In genomic region chr11:106535660-106536252, GRCm38 (mm10) we compare ENCODE assay signal across 12 mouse cellular contexts. TPM values are rescaled to one million over a fixed set of nuclear protein-coding genes. Genes with fewer than 3 reads are reported as not detected.
DNase-seq lines count a peak whose midpoint lies in the region; ATAC-seq and TF ChIP-seq lines count a peak whose summit lies in the region.
"Had no signal": no experiment of that assay in that cellular context is flagged by ENCODE, and none has a peak within 500 bp of the region (broad histone marks: within the 10 kb centered on the region; RNA-seq: fewer than 3 reads in every experiment).

No protein-coding gene starts in this region.

- no peak for TF ChIP-seq POLR2A in small intestine, adult 2 months (IDR thresholded peaks at IDR 0.05; ENCODE audit: low read depth, low read length)

- H3K9ac ChIP-seq in forebrain, embryonic 11.5 days (ENCODE audit: low read length) = peak overlapping the region; percentile 3; the same call in 1 of the 2 replicates
- no peak overlapping the region for H3K9ac ChIP-seq in forebrain, postnatal 0 days
- H3K9ac ChIP-seq in intestine, embryonic 14.5 days (ENCODE audit: low read length) = no peak overlapping the region
- H3K9ac ChIP-seq in intestine, embryonic 16.5 days (ENCODE audit: low read depth, low read length) = no peak overlapping the region
- H3K9ac ChIP-seq: embryonic facial prominence, embryonic 12.5 days; limb, embryonic 13.5 days had no signal

- H3K9me3 ChIP-seq in forebrain, embryonic 11.5 days (ENCODE audit: control insufficient read depth, low read length) = no peaks in the 10 kb centered on the region
- no peaks in the 10 kb centered on the region for H3K9me3 ChIP-seq in forebrain, postnatal 0 days (ENCODE audit: low read length)
- H3K9me3 ChIP-seq in intestine, embryonic 14.5 days (ENCODE audit: control insufficient read depth, low read length) = no peaks in the 10 kb centered on the region
- H3K9me3 ChIP-seq in intestine, embryonic 16.5 days (ENCODE audit: control insufficient read depth, low read length) = no peaks in the 10 kb centered on the region
- H3K9me3 ChIP-seq: embryonic facial prominence, embryonic 12.5 days; limb, embryonic 13.5 days had no signal

- H3K4me1 ChIP-seq in forebrain, embryonic 11.5 days (replicated peaks; ENCODE audit: control insufficient read depth, insufficient read depth, low read length) = 0 out of 2 replicates have a peak, but pooled peaks cover 2% of the 10 kb centered on the region
- no peaks in the 10 kb centered on the region for H3K4me1 ChIP-seq in forebrain, postnatal 0 days (ENCODE audit: insufficient read depth)
- no peaks in the 10 kb centered on the region for H3K4me1 ChIP-seq in intestine, embryonic 14.5 days (replicated peaks; ENCODE audit: control insufficient read depth, insufficient read depth, low read length)
- no peaks in the 10 kb centered on the region for H3K4me1 ChIP-seq in intestine, embryonic 16.5 days (ENCODE audit: control insufficient read depth, insufficient read depth, low read length)
- H3K4me1 ChIP-seq in small intestine, adult 2 months (ENCODE audit: control insufficient read depth, insufficient read depth, insufficient read length, low read length) = no peaks in the 10 kb centered on the region

- no peak overlapping the region for H3K4me2 ChIP-seq in forebrain, embryonic 11.5 days (ENCODE audit: low read depth, low read length, severe bottlenecking)
- H3K4me2 ChIP-seq in forebrain, postnatal 0 days (ENCODE audit: low read depth) = no peak overlapping the region
- no peak overlapping the region for H3K4me2 ChIP-seq in intestine, embryonic 14.5 days (ENCODE audit: low read length)
- no peak overlapping the region for H3K4me2 ChIP-seq in intestine, embryonic 16.5 days (ENCODE audit: low read depth, low read length)
- H3K4me2 ChIP-seq: embryonic facial prominence, embryonic 12.5 days; limb, embryonic 13.5 days had no signal

- H3K27me3 ChIP-seq in forebrain, embryonic 11.5 days (ENCODE audit: control insufficient read depth, insufficient read depth, low read length) = no peaks in the 10 kb centered on the region
- no peaks in the 10 kb centered on the region for H3K27me3 ChIP-seq in forebrain, postnatal 0 days (ENCODE audit: insufficient read depth, low read length)
- H3K27me3 ChIP-seq in intestine, embryonic 14.5 days (replicated peaks; ENCODE audit: control insufficient read depth, insufficient read depth, low read length) = no peaks in the 10 kb centered on the region
- H3K27me3 ChIP-seq in intestine, embryonic 16.5 days (replicated peaks; ENCODE audit: control insufficient read depth, insufficient read depth, low read length) = no peaks in the 10 kb centered on the region
- H3K27me3 ChIP-seq in small intestine, adult 2 months (ENCODE audit: control insufficient read depth, insufficient read depth, low read length) = no peaks in the 10 kb centered on the region
- H3K27me3 ChIP-seq: embryonic facial prominence, embryonic 12.5 days; limb, embryonic 13.5 days had no signal

- ATAC-seq in forebrain, embryonic 11.5 days (replicated peaks; ENCODE audit: low FRiP score) = no peak
- ATAC-seq in forebrain, postnatal 0 days = no peak
- no peak for ATAC-seq in intestine, embryonic 14.5 days (replicated peaks; ENCODE audit: low FRiP score, low TSS enrichment, low read depth)
- ATAC-seq in intestine, embryonic 16.5 days = no peak

- DNase-seq in forebrain, embryonic 11.5 days (ENCODE audit: low spot score) = no peak
- DNase-seq in forebrain, postnatal 0 days = no peak
- no peak for DNase-seq in intestine, embryonic 14.5 days (ENCODE audit: low spot score)
- peak; percentile 49 for DNase-seq in thymus, postnatal 4 days
- no peak for DNase-seq in thymus, postnatal 14 days
- DNase-seq in cerebellum, adult 9-10 months = no peak
- DNase-seq: adrenal gland, adult 2 months; gastrocnemius, postnatal 25 days had no signal

- H3K36me3 ChIP-seq in forebrain, embryonic 11.5 days (ENCODE audit: control insufficient read depth, insufficient read depth, low read length) = no peaks in the 10 kb centered on the region
- peaks cover 9% of the 10 kb centered on the region; the same call in 1 of the 2 replicates for H3K36me3 ChIP-seq in forebrain, postnatal 0 days (ENCODE audit: insufficient read depth)
- peaks cover 4% of the 10 kb centered on the region; the same call in 1 of the 2 replicates for H3K36me3 ChIP-seq in intestine, embryonic 14.5 days (ENCODE audit: control insufficient read depth, insufficient read depth, low read length)
- 0 out of 2 replicates have a peak, but pooled peaks cover 3% of the 10 kb centered on the region for H3K36me3 ChIP-seq in intestine, embryonic 16.5 days (ENCODE audit: control insufficient read depth, insufficient read depth, low read length)
- H3K36me3 ChIP-seq in small intestine, adult 2 months (ENCODE audit: control insufficient read depth, insufficient read depth, low read length) = peaks cover 23% of the 10 kb centered on the region

- H3K27ac ChIP-seq in forebrain, embryonic 11.5 days (ENCODE audit: low read depth, low read length) = no peak overlapping the region
- H3K27ac ChIP-seq in forebrain, postnatal 0 days (ENCODE audit: low read depth, low read length) = no peak overlapping the region; the same call in 1 of the 2 replicates
- peak overlapping the region; percentile 38; the same call in 1 of the 2 replicates for H3K27ac ChIP-seq in intestine, embryonic 14.5 days (ENCODE audit: low read depth)
- H3K27ac ChIP-seq in intestine, embryonic 16.5 days (ENCODE audit: low read length) = no peak overlapping the region
- peak overlapping the region; percentile 52 for H3K27ac ChIP-seq in small intestine, adult 2 months (ENCODE audit: insufficient read depth, low read depth, low read length)
- H3K27ac ChIP-seq: embryonic facial prominence, embryonic 12.5 days had no signal

- H3K4me3 ChIP-seq in forebrain, embryonic 11.5 days (ENCODE audit: low read depth, low read length) = no peak overlapping the region
- no peak overlapping the region for H3K4me3 ChIP-seq in forebrain, postnatal 0 days (ENCODE audit: low read depth, low read length)
- no peak overlapping the region for H3K4me3 ChIP-seq in intestine, embryonic 14.5 days (ENCODE audit: low read depth, low read length)
- no peak overlapping the region for H3K4me3 ChIP-seq in intestine, embryonic 16.5 days (ENCODE audit: low read length)
- no peak overlapping the region for H3K4me3 ChIP-seq in small intestine, adult 2 months (ENCODE audit: low read depth, low read length)
- H3K4me3 ChIP-seq: embryonic facial prominence, embryonic 12.5 days; limb, embryonic 13.5 days had no signal

- 89% methylated on average over 9 of the region's 9 CpGs for WGBS in forebrain, embryonic 11.5 days
- 84% methylated on average over 9 of the region's 9 CpGs for WGBS in forebrain, postnatal 0 days
- WGBS in intestine, embryonic 14.5 days = 89% methylated on average over 9 of the region's 9 CpGs
- WGBS in intestine, embryonic 16.5 days = 86% methylated on average over 9 of the region's 9 CpGs
- 87% methylated on average over 9 of the region's 9 CpGs for WGBS in small intestine, adult 2 months

- no peak for TF ChIP-seq CTCF in forebrain, postnatal 0 days (IDR thresholded peaks at IDR 0.05; ENCODE audit: low read depth)
- TF ChIP-seq CTCF in small intestine, adult 2 months (IDR thresholded peaks at IDR 0.05; ENCODE audit: extremely low read depth, insufficient read length, insufficient replicate concordance, low read depth, low read length) = no peak

RNA-seq across cellular contexts. Expression of gene Ern1, which starts 48.1 kb away (rescaled TPM):
- 5.6 and 7.9 TPM in 2 replicates for polyA plus RNA-seq in forebrain, embryonic 11.5 days (2014; fragmentation: Nextera tagmentation; extraction: Ambion mirVana)
- total RNA-seq in forebrain, postnatal 0 days (2014; rRNA removed) = 4.9 and 8.4 TPM in 2 replicates
- polyA plus RNA-seq in forebrain, postnatal 0 days (2015; fragmentation: Nextera tagmentation; extraction: Ambion mirVana) = 0.65 and 1.7 TPM in 2 replicates
- polyA plus RNA-seq in intestine, embryonic 14.5 days (2014; fragmentation: Nextera tagmentation; extraction: Ambion mirVana) = 7.1 and 7.6 TPM in 2 replicates
- polyA plus RNA-seq in intestine, embryonic 16.5 days (2015; fragmentation: Nextera tagmentation; extraction: Ambion mirVana) = 4.1 TPM in 2 replicates
- 14.2 and 31.2 TPM in 2 replicates for polyA plus RNA-seq in small intestine, adult 2 months (2012; rRNA removed)

Comparison
In these comparisons a context has a peak if more than half of its experiments do, and no peak if none do; other contexts are left out.
1. H3K27ac ChIP-seq: peak in intestine, embryonic 14.5 days (single experiment) and small intestine, adult 2 months (single experiment); none in forebrain, embryonic 11.5 days (single experiment), forebrain, postnatal 0 days (single experiment) and intestine, embryonic 16.5 days (single experiment).